8 mouse cellular contexts compared by ENCODE assay signal in genomic region chr2:155356971-155357591, GRCm38 (mm10). TPM values are rescaled to one million over a fixed set of nuclear protein-coding genes. Genes with fewer than 3 reads are reported as not detected.
A peak's percentile ranks its signal among the peaks of the same experiment; 100 is the strongest.
DNase-seq lines count a peak whose midpoint lies in the region; ATAC-seq and TF ChIP-seq lines count a peak whose summit lies in the region.

Gene Pigu, minus strand, starts transcription at chr2:155357430.

- peak within 1 kb of the TSS; percentile 64 for H3K27ac ChIP-seq in bone marrow, adult 2 months (ENCODE audit: control insufficient read depth, insufficient read depth, low read depth, low read length, poor library complexity)
- peak within 1 kb of the TSS; percentile 60 for H3K27ac ChIP-seq in embryonic facial prominence, embryonic 15.5 days (replicated peaks)
- H3K27ac ChIP-seq in limb, embryonic 14.5 days (replicated peaks; ENCODE audit: low read depth, low read length) = peak within 1 kb of the TSS; percentile 72
- H3K27ac ChIP-seq in midbrain, postnatal 0 days (ENCODE audit: low read depth, low read length) = peak within 1 kb of the TSS; percentile 85

- peak; percentile 96 for DNase-seq in 416B (ENCODE audit: low read depth)
- peak; percentile 98 for DNase-seq in heart, adult 8-10 months (ENCODE audit: low spot score)
- peak; percentile 98 for DNase-seq in kidney, adult 9 months
- peak; percentile 98 for DNase-seq in limb, embryonic 14.5 days (ENCODE audit: low spot score)
- peak; percentile 98 for DNase-seq in midbrain, postnatal 0 days (ENCODE audit: low spot score)
- peak; percentile 80 to 89 for DNase-seq in spleen, postnatal 14 days (ENCODE audit: low spot score in 2 of 2)

- no peaks in the 10 kb centered on the region for H3K27me3 ChIP-seq in embryonic facial prominence, embryonic 15.5 days
- no peaks in the 10 kb centered on the region for H3K27me3 ChIP-seq in limb, embryonic 14.5 days (ENCODE audit: control insufficient read depth, insufficient read depth, low read length)
- H3K27me3 ChIP-seq in midbrain, postnatal 0 days (ENCODE audit: insufficient read depth, low read length) = no peaks in the 10 kb centered on the region

- H3K36me3 ChIP-seq in embryonic facial prominence, embryonic 15.5 days = no peaks in the 10 kb centered on the region
- H3K36me3 ChIP-seq in limb, embryonic 14.5 days (ENCODE audit: control insufficient read depth, insufficient read depth, low read length) = no peaks in the 10 kb centered on the region
- H3K36me3 ChIP-seq in midbrain, postnatal 0 days (ENCODE audit: insufficient read depth, low read length) = no peaks in the 10 kb centered on the region

- H3K4me2 ChIP-seq in embryonic facial prominence, embryonic 15.5 days (replicated peaks) = peak within 1 kb of the TSS; percentile 77
- H3K4me2 ChIP-seq in limb, embryonic 14.5 days (replicated peaks; ENCODE audit: low read depth, low read length, severe bottlenecking) = peak within 1 kb of the TSS; percentile 73
- H3K4me2 ChIP-seq in midbrain, postnatal 0 days (ENCODE audit: low read depth, low read length, poor library complexity, severe bottlenecking) = peak within 1 kb of the TSS; percentile 74

- TF ChIP-seq POLR2A in bone marrow, adult 2 months (IDR thresholded peaks at IDR 0.05; ENCODE audit: borderline replicate concordance, control insufficient read depth, low read depth, low read length) = peak; percentile 85; the same call in 1 of the 2 replicates
- no peak for TF ChIP-seq POLR2A in limb, embryonic 14.5 days (IDR thresholded peaks at IDR 0.05; ENCODE audit: borderline replicate concordance, extremely low read depth, insufficient read depth, insufficient read length)

- under 1% methylated on average over 38 of the region's 38 CpGs for WGBS in bone marrow, adult 2 months
- WGBS in embryonic facial prominence, embryonic 15.5 days = under 1% methylated on average over 38 of the region's 38 CpGs
- WGBS in limb, embryonic 14.5 days = under 1% methylated on average over 38 of the region's 38 CpGs
- under 1% methylated on average over 37 of the region's 38 CpGs for WGBS in midbrain, postnatal 0 days

- peak within 1 kb of the TSS; percentile 65 for H3K9ac ChIP-seq in embryonic facial prominence, embryonic 15.5 days
- peak within 1 kb of the TSS; percentile 74 for H3K9ac ChIP-seq in limb, embryonic 14.5 days (ENCODE audit: low read depth, low read length, severe bottlenecking)
- peak within 1 kb of the TSS; percentile 82 for H3K9ac ChIP-seq in midbrain, postnatal 0 days (replicated peaks; ENCODE audit: low read length, poor library complexity, severe bottlenecking)

- H3K9me3 ChIP-seq in embryonic facial prominence, embryonic 15.5 days (replicated peaks) = no peaks in the 10 kb centered on the region
- H3K9me3 ChIP-seq in limb, embryonic 14.5 days (ENCODE audit: control insufficient read depth, low read length) = no peaks in the 10 kb centered on the region
- no peaks in the 10 kb centered on the region for H3K9me3 ChIP-seq in midbrain, postnatal 0 days (ENCODE audit: low read length)

- peak within 1 kb of the TSS; percentile 99 for H3K4me3 ChIP-seq in bone marrow, adult 2 months (replicated peaks; ENCODE audit: control insufficient read depth, low read depth, low read length)
- H3K4me3 ChIP-seq in embryonic facial prominence, embryonic 15.5 days (replicated peaks) = peak within 1 kb of the TSS; percentile 87
- peak within 1 kb of the TSS; percentile 81 for H3K4me3 ChIP-seq in limb, embryonic 14.5 days (replicated peaks; ENCODE audit: low read length)
- H3K4me3 ChIP-seq in midbrain, postnatal 0 days (ENCODE audit: low read depth, low read length) = peak within 1 kb of the TSS; percentile 83

- ATAC-seq in embryonic facial prominence, embryonic 15.5 days (ENCODE audit: insufficient number of reproducible peaks, low FRiP score, low TSS enrichment, low read depth) = peak; percentile 98
- ATAC-seq in limb, embryonic 14.5 days (ENCODE audit: low FRiP score, low read depth) = peak; percentile 98
- ATAC-seq in midbrain, postnatal 0 days (ENCODE audit: low FRiP score) = peak; percentile 98

- no peak for TF ChIP-seq CTCF in bone marrow, adult 2 months (IDR thresholded peaks at IDR 0.05; ENCODE audit: control insufficient read depth, insufficient read depth, low read length)
- TF ChIP-seq CTCF in midbrain, postnatal 0 days (IDR thresholded peaks at IDR 0.05) = no peak; the same call in 1 of the 2 replicates

- no peaks in the 10 kb centered on the region; the same call in 1 of the 2 replicates for H3K4me1 ChIP-seq in bone marrow, adult 2 months (ENCODE audit: control insufficient read depth, insufficient read depth, low read length)
- H3K4me1 ChIP-seq in embryonic facial prominence, embryonic 15.5 days = peaks cover 12% of the 10 kb centered on the region
- H3K4me1 ChIP-seq in limb, embryonic 14.5 days (ENCODE audit: control insufficient read depth, insufficient read depth, low read length) = peaks cover 6% of the 10 kb centered on the region; the same call in 1 of the 2 replicates
- peaks cover 4% of the 10 kb centered on the region; the same call in 1 of the 2 replicates for H3K4me1 ChIP-seq in midbrain, postnatal 0 days (ENCODE audit: insufficient read depth, low read length)

RNA-seq across cellular contexts. Expression of gene Pigu, which starts in this region (rescaled TPM):
- 13.5 and 14.6 TPM in 2 replicates for polyA plus RNA-seq in bone marrow, adult 2 months (2011; ENCODE audit: insufficient read depth, insufficient read length, low replicate concordance, missing spikeins)
- 40.6 and 44.9 TPM in 2 replicates for polyA plus RNA-seq in embryonic facial prominence, embryonic 15.5 days (2015; fragmentation: Nextera tagmentation; extraction: Ambion mirVana)
- total RNA-seq in heart, adult 8-10 months (2022) = 10 to 100 TPM; 25.0 to 28.0 (median 26.5) TPM
- polyA plus RNA-seq in limb, embryonic 14.5 days (2012; rRNA removed) = 50.7 and 66.4 TPM in 2 replicates
- polyA plus RNA-seq in limb, embryonic 14.5 days (2014; fragmentation: Nextera tagmentation; extraction: Ambion mirVana) = 43.8 and 49.4 TPM in 2 replicates
- total RNA-seq in midbrain, postnatal 0 days (2014; rRNA removed) = 40.4 and 44.2 TPM in 2 replicates
- polyA plus RNA-seq in midbrain, postnatal 0 days (2015; fragmentation: Nextera tagmentation; extraction: Ambion mirVana) = 54.7 and 59.6 TPM in 2 replicates

Comparison
In these comparisons a context has a peak if more than half of its experiments do, and no peak if none do; other contexts are left out.
1. Peak in every context shown above with its lines: DNase-seq, ATAC-seq, H3K4me3 ChIP-seq and H3K27ac ChIP-seq.